Mouse (Mus musculus): ENCODE data around the gene Olfr698.
"Not testable (repeated sequence)": the region's sequence is repeated elsewhere in the genome, so short reads cannot be mapped to it uniquely, and the experiment has no call there.

The Olfr698 gene

DNA sequence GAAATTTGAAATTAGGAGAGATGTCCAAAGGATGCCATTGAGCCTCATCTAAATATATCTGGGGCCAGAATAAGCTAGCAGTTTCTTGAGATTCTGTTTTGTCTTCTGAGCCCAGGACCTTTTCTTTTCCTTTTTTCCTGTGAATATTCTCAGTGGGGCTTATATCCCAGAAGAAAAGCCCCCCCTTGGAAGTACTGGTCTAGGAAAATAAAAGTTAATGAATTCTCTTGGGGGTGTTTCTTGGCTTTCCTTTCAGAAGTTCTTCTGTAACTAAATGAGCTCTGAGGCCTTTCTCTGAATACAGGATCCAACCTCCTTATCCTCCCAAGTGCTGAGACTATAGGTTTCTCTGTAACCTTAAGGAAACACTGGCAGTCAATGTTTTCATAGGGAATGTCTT is at the start of gene Olfr698:
Gene Olfr698, minus strand, starts transcription at position 101 of the 400 bp plus-strand sequence.
- no peak for DNase-seq (ENCODE audit: low spot score in 2 of 2)

DNA sequence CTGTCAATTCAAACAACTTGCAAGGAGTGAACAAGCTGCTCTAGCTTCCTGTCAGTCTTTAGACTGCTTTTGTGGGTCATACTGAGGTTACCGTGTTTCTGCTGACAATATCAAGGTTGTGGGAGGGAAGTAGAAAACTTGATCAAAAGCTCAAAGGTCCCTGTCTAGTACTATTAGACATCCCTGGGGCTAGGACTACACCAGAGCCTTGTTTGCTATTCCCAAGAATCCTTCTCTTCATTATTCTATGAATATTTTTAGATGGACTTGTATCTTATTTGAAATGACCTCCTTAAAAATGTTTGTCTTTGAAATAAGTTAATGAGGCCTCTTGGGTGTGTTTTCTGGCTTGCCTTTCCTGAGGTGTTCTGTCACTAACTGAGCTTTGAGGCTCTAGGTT is 37.9 kb upstream of the Olfr698 start, which contains the start of gene Olfr699:
Gene Olfr699, minus strand, starts transcription at position 101 of the 400 bp plus-strand sequence.
- no peak for DNase-seq (ENCODE audit: low spot score in 2 of 2)

GRCm38 (mm10) chr7:106788330-106788729 is 33.1 kb upstream of the Olfr698 start:
- DNase-seq (ENCODE audit: low spot score in 2 of 2), result no peak

GRCm38 (mm10) chr7:106761008-106761407 is 5.8 kb upstream of the Olfr698 start:
- DNase-seq (ENCODE audit: low spot score in 2 of 2), result not testable (repeated sequence)

- no peak for DNase-seq (ENCODE audit: low spot score in 2 of 2)
Measured at GRCm38 (mm10) chr7:106758800-106759199, 3.6 kb upstream of the Olfr698 start.

DNA sequence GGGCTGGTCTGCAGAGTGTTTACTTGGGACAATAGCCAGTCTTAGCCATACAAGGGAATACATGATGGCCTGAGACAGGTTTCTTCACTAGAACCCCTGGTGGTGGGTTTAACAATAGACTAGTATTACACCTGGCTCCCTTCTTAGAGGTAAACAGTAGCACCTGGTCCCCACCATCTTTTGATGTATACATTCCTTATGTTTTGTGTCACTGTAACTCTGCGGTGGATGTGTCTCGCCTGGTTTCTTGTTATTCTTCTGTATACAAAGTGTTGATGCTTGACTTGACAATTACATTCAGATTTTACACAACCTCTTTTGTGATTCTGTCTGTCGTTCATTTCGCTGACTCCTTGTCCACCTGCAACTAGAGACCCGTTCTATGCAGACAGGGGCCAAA is 9.4 kb downstream of the Olfr698 start:
- DNase-seq (ENCODE audit: low spot score in 2 of 2), result no peak

DNA sequence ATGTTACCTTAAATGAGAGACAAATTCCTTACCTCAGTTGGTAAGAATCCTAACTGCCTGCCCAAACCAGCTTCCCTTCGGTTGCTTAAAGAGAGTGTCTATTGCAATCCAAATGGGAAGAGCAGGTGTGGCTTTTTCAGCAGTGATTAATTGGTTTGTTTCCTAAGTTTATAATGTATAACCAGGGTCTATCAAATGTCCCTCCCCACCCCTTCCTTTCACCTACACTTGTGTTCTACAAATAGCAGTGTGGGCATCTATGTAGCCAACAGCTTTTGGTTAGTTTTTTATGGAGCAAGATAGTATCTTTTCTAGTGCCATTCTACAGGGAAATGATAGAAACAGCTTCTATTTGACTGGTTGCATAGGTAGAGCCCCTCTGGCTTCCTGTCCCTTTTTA is 12.9 kb downstream of the Olfr698 start, which contains the start of gene Olfr697:
Gene Olfr697, minus strand, starts transcription at position 101 of the 400 bp plus-strand sequence.
- no peak for DNase-seq (ENCODE audit: low spot score in 2 of 2)

DNA sequence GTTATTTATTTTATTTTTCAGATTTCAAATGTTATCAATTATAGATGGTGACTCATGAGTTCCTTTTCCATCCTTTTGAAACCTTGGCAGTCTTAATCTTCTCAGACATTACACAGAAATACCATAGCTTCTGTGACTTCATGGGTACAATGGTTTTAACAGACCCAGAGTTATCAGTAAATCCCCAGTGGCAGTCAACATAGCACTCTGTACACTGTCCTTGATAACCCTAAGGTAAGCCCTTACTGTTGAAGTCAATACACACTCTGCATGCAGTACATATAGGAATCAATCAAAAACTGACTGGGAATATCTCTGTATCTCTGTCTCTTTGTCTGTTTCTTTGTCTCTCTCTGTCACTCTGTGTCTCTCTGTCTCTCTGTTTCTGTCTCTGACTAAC is 18.2 kb downstream of the Olfr698 start:
- no peak for DNase-seq (ENCODE audit: low spot score in 2 of 2)

DNA sequence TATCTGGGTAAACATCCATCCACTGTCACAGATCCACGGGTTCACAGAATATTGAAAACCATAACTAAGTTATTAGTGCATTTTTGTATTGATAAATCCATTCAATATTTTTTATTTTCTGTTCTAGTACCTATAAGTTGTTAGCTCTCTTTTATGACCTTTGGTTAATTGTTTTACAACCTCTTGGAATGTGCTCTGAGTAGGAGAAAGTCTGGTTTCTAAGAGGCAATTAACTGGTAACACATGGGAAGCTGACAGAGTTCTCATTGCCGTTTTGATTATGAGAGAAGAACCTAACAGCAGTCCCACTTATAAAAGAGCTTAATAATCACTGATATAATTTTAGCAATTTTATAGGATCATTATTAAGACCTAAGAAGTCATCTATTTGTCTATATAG is 21.5 kb downstream of the Olfr698 start:
- no peak for DNase-seq (ENCODE audit: low spot score in 2 of 2)

GRCm38 (mm10) chr7:106725654-106726053 is 29.5 kb downstream of the Olfr698 start:
- not testable (repeated sequence) for DNase-seq (ENCODE audit: low spot score in 2 of 2)

DNA sequence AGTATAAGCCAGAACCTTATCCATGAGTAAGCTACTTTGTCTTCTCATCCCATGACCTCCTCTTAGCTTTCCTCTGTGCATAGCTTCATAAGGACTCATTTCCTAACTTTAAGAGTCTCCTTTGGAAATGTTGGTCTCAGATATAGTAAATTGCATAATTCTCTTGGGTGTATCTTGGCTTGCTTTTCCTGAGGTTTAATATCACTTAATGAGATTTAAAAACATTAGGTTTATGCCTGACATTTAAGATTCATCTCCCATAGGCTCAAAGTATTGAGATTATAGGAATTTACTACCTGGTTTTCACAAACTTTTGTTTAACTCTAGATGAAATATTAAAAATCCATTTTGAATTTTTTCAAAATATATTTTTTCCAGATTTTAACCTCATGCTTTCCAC is 38.9 kb downstream of the Olfr698 start, which contains the start of gene Olfr695:
Gene Olfr695, minus strand, starts transcription at position 101 of the 400 bp plus-strand sequence.
- DNase-seq (ENCODE audit: low spot score in 2 of 2), result no peak

- no peak for DNase-seq (ENCODE audit: low spot score in 2 of 2)
Measured at GRCm38 (mm10) chr7:106711463-106711862, 43.7 kb downstream of the Olfr698 start.

DNA sequence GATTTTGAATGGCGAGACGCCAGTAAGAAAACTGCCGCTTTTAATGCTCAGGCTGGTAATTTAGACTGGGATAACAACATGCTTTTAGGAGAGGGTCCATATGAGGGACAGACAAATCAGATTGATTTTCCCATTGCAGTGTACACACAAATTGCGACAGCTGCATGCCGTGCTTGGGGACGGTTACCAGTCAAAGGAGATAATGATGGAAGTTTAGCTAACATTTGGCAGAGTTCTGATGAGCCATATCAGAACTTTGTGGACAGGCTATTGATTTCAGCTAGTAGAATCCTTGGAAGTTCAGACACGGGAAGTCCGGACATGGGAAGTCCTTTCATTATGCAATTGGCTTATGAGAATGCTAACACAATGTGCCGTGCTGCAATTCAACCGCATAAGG is 47.5 kb downstream of the Olfr698 start:
- DNase-seq (ENCODE audit: low spot score in 2 of 2), result not testable (repeated sequence)

Data from frontal cortex, postnatal 10 days (tissue).